Mouse (Mus musculus) spleen, adult 12 weeks (tissue): Measurements from ENCODE around the gene Ptprr.

Experiments used
- DNase-seq: peaks from one replicate; pipeline ENCODE4 v3.0.0; 2022; ENCODE audit warnings: low spot score

Gene Ptprr

DNA sequence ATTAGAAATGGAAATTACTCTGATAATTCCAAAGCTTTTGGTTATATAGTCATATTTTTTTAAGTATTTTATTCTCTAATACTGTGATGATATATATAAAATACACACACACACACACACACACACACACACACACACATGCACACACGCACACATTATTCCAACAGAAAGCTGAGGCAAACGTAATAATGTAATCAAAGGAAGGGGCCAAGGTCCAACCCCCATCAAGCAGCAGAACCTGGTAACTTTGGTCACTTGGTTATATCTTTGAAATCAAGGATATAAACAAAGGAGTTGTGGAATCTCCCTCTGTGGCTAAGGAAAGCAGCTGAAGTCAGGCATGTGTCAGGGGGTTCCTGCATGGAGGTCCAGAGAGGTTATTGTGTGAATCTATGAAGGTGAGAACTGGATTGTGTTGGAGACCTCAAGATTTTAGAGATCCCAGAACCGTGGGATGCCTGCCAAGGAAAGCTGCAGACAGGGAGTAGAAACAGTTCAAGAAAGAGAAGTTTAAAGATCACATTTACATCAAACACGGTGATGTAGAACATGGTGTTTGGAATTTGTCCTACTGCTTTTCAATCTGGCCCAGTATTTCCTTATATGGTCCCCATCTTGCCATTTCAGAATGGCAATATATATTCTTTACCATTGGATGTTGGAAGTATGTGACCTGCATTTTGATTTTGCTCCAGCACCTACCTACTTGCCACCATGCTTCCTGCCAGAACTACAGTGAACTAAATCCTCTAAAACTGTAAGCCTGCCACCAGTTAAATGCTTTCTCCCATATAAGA lies 98.1 kb downstream of the Ptprr start:
- DNase-seq = no peak

DNA sequence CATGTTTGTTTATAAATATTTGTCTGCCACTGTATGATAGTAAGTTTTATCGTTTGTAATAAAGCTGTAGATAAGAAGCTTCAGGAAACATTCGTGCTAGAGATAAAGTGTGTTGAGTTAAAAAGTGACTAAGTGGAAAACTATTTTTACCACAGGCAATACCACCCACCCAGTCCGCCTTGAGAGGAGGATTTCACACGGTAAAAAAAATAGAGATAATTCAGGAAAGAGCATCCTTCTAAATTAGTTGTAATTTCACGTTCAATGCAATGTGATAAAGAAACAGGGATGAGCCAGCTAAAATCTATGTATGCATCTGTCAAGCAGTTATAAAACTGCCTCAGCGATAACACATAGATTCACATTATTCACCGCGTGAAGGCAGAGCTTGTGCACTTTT lies 99.0 kb downstream of the Ptprr start:
- no peak for DNase-seq

DNA sequence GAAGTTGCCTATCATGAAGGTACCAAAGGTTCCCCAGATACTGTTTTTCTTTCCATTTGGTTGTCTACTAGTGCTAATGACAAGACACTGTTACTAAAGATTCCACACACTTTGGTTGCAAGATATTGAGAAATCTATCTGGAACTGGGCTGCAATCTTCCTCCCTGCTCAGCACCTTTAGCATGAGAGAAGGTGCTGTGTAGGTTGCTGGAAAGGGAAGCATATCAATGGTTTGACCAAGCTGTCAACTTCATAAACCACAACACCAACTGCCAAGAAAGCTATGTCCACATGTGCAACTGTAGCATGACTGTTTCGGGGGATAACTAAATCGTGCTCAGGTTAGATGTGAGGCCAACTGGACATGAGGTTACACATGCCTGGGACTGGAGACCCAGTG lies 103.5 kb downstream of the Ptprr start:
- DNase-seq = no peak

GRCm38 (mm10) chr10:116123808-116124207 lies 105.8 kb downstream of the Ptprr start:
- DNase-seq = no peak

GRCm38 (mm10) chr10:116125364-116125763 lies 107.4 kb downstream of the Ptprr start:
- no peak for DNase-seq

DNA sequence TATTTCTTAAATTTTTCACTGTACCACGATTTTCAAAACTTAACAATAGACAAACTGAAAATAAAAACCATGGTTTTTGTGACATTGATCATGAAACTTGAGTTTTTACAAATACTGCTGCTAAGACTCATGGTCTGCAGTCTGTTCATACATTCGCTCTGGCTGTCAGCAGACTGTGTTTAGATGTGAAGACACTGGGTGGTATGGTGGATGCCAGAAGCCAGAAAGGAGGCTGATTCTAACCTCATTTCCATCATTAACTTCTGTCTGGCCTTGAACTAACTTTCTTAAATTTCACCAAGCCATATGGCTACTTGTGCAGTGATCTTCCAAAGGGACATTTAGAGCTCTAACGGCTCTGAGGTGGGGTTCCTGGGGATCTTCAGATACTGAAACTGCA lies 112.4 kb downstream of the Ptprr start:
- DNase-seq = no peak

GRCm38 (mm10) chr10:116131223-116131622 lies 113.2 kb downstream of the Ptprr start:
- no peak for DNase-seq

DNA sequence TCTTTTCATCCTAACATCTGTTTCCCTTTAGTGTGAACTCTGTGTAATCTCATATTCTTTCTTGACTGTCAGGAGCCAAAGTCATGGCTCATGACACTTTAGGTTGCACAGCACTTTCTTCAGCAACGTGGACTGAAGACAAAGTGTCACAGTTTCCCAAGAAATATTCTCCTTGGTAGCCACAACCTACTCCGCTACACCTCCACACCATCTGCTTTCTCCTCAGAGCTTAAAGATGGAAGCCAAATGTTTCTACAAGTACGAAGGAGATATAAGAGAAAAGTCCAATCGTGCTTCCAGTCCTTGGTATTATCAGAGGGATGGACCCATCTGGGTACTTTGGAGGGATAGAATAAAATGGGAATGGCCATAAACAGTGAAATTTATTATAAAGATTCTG lies 114.2 kb downstream of the Ptprr start:
- DNase-seq = no peak

GRCm38 (mm10) chr10:116135187-116135586 lies 117.2 kb downstream of the Ptprr start:
- DNase-seq = no peak

GRCm38 (mm10) chr10:116140226-116140625 lies 122.2 kb downstream of the Ptprr start:
- no peak for DNase-seq

DNA sequence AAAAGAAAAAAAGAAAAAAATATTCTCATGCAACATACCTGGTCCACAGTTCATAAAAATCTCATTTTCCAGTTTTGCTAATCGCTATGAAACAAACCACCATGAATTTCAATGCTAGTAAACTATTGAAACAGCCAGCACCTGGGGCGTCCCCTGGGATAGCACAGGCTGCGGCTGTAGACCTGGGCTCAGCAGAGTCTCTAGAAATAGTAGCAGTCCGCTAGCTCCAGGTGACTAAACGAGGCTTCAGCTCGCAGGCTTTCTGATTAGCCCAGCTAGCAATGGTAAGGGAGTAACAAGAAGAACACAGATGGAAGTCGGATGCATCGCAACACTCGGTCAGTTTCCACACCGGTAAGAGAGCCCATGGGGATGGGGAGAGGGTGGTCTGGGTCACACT lies 125.7 kb downstream of the Ptprr start:
- DNase-seq = no peak

DNA sequence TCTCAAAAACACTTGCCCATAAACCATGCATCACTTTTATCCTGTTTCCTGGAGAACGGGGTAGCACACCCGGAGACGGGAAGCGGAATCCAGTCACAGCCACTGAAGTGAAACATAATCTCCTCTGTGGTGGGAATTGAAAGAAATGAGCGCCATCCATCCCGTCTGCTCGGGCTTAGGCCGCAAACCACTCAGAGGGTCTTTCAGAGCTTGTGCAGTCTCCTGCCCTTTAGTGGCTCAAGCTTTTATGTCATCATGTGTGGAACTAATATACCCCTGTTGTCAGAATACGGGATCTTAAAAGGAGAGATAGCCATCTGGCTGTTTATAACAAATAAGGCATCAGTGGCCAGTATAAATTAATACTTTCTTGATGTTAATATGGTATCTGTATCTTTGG lies 128.1 kb downstream of the Ptprr start:
- DNase-seq = no peak

DNA sequence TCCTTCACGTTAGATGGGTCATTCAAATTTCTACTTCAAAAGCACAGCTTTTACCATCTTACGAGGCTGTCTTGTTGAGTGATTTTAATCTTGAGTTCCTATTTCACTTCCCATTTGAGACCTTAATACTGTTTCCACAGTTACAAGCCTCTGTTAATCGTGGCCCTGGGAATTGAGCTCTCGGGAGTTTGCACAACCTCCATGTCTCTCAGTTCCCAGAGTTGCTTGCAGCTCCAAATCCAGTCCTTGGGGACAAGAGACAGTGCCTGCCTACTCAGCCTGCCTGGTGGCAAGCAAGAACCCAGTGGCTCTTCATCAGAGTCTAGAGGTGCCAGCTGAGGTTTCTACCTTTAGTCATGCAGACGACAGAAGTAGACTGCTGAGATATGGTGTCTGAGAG lies 136.7 kb downstream of the Ptprr start:
- DNase-seq = no peak

- DNase-seq = no peak
Observed at GRCm38 (mm10) chr10:116156699-116157098, 138.7 kb downstream of the Ptprr start.

GRCm38 (mm10) chr10:116162338-116162737 lies 144.3 kb downstream of the Ptprr start:
- DNase-seq = no peak

DNA sequence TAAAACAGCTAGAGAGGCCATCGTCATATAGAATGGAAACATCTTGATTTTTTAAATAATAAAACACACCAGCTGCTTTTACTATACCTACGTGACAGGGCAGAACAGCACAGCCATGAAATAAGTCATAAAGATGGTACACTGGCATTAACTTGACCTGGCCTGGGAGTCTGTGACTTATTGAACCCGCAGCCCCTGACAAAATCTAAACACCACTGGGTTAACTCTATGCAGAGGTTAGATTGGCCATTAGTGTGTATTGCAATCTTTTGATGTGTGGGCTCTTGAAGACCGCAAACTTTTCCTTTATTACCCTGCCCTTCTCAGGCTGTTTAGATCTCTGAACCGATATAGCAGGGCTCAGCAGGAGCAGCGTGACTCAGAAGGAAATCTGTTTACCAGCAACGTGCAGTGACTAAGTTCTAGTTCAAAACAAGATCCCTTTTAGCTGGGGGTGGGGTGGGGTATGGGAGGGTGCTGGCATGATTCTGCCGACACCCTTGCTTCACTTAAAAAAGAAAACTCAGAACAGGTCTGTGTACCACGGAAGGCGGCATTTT lies 157.4 kb downstream of the Ptprr start:
- no peak for DNase-seq

GRCm38 (mm10) chr10:116177390-116178179 lies 159.6 kb downstream of the Ptprr start:
- no peak for DNase-seq

DNA sequence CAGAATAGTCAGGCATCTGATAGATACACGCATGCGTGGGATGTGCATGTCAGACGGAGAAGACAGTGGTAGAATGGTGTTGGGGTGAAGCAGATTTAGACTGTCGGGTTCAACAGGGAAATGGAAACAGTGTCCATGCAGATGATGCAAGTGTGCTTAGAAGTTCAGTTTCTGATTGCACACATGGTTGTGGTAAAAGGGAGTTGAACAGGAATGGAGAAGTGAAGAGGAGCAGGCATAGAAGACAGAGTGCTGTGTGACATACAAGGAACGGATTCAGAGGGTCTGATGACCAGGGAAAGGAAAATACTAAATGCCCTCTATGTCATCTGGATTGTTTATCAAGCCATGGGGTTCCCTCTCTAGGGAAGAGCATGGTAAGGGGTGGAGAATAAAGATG lies 163.2 kb downstream of the Ptprr start:
- DNase-seq = no peak

DNA sequence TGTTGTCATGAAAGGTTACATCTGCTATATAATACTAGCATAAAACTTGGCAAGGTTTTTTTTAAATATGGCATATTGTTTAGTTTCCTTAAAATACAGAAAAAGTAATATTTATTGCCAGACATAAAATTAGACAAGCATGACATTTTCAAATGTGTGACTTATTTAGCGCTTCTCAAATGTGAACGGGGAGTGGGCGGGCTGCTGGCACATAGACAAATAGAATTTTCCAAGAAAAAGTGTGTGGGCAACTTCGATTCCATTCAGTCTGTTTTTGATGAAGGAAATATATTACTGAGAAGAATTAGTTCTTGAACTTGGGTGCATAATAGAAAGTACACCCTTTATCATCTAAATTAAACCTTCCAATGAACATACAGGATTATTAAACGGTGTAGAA lies 164.2 kb downstream of the Ptprr start:
- no peak for DNase-seq

GRCm38 (mm10) chr10:116183258-116183657 lies 165.2 kb downstream of the Ptprr start:
- DNase-seq = no peak

DNA sequence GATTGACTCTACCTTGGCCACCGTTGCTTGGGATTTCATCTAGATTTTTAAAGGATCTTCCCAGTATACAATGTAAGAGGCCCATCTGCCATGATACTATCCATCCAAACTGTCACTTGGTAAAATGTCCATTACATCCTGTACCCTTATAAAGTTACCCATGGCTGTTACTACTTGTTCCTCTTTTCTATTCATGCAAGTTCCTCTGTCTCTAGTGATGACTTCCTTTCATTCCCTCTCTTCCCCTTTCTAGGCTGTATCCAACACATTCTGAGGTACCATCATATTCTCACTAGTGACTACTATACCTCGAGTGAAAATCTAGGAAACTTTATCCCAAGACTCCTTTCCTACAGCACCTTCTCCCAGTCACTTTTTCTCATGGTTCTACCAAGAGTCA lies 173.7 kb downstream of the Ptprr start:
- no peak for DNase-seq

- no peak for DNase-seq
Observed at GRCm38 (mm10) chr10:116192293-116192692, 174.3 kb downstream of the Ptprr start.

DNA sequence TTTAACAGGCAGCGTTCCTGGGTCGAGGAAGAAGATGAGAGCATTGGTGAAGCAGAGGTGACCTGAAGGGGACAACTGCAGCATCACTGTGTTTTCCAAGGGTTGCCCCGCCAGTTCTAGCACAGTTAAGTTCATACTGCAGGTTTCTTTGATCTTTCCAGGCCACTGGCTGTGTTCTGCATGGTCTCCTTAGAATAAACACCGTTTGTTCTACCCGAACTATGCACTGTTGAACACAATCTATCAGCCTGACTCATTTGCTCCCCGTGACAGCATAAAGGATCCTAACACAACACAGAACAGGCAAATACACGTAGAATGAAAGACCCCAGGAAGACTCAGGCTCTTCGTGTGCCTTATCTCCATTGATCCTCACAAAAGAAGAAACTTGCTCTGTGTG lies 176.4 kb downstream of the Ptprr start:
- no peak for DNase-seq
